Mouse (Mus musculus) bone marrow, adult 2 months (tissue): Measurements from ENCODE around the gene Rbx1.

ENCODE experiments used
- CTCF ChIP-seq: fragments of 200-500 bp; IDR thresholded peaks from 2 replicates; pipeline ENCODE4 v1.5.1; 2011; ENCODE audit warnings: low read length, control low read depth; ENCODE audit not compliant: control insufficient read depth, insufficient read depth
- POLR2A ChIP-seq: fragments of 200-500 bp; IDR thresholded peaks from 2 replicates; pipeline ENCODE4 v1.6.1; 2011; ENCODE audit warnings: low read depth, mild to moderate bottlenecking, control low read depth, low read length, borderline replicate concordance; ENCODE audit not compliant: control insufficient read depth

- TF ChIP-seq CTCF (no peak), POLR2A (no peak)
Measured at GRCm38 (mm10) chr15:81465016-81465660, 958 bp upstream of the Rbx1 start.
